Mouse (Mus musculus): ENCODE data around the gene Sh2d3c.

DNA sequence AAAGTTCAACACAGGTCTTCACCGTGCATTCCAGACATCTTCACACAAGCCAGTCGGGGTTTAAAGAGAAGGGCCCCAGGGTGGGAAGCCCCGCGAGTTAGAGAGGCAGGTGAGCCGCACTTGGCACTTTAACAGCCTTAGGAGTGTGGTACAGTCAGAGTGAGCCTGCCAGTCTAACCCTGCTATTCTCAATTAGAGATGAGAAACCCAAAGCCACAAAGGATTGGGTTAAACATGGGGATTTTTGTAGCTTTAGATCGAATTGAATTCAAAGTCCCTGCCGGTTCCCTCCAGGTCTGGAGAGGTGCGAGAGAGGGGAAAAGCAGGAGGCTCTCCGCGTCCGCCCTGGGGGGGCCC lies 20.0 kb downstream of the Sh2d3c start, which contains the start of gene 6330409D20Rik:
- TF ChIP-seq GATA1 (IDR thresholded peaks at IDR 0.05; ENCODE audit: borderline replicate concordance, low read length) (no peak), FLI1 (IDR thresholded peaks at IDR 0.05; ENCODE audit: low read length) (no peak)

Measured in megakaryocyte, embryonic 14.5 days (primary cell).